Mouse (Mus musculus) MEL (cell line): ENCODE measurements around the gene Spopl. TPM values are rescaled to one million over a fixed set of nuclear protein-coding genes. Genes with fewer than 3 reads are reported as not detected.

Experiments
- DNase-seq: peaks from one replicate; pipeline ENCODE4 v3.0.0; 2011; ENCODE audit warnings: low read depth, low spot score
- H3K27ac ChIP-seq: 2 replicates; pipeline ENCODE4 v1.5.1; 2012; ENCODE audit warnings: low read depth, mild to moderate bottlenecking, control low read depth, low read length, moderate library complexity; ENCODE audit not compliant: control insufficient read depth
- H3K27me3 ChIP-seq, 2 experiments: fragments of 150-350 bp in 1 of 2; sonication (generic) in 1 of 2; 2 replicates each; pipeline ENCODE4 v1.6.1; 2012; ENCODE audit warnings: low read length in 2 of 2, mild to moderate bottlenecking in 2 of 2, improper control_type of control experiment in 1 of 2, moderate library complexity in 1 of 2; ENCODE audit not compliant: insufficient read depth in 2 of 2, control insufficient read depth in 1 of 2
- H3K36me3 ChIP-seq, 2 experiments: 2 replicates each; pipeline ENCODE4 v1.6.1; 2012 to 2014; ENCODE audit warnings: low read length in 2 of 2, improper control_type of control experiment in 1 of 2, inconsistent platforms in 1 of 2, mild to moderate bottlenecking in 1 of 2; ENCODE audit not compliant: insufficient read depth in 2 of 2, control insufficient read depth in 1 of 2
- H3K4me1 ChIP-seq, 2 experiments: fragments of 150-350 bp in 1 of 2; sonication (generic) in 1 of 2; 2 replicates each; pipeline ENCODE4 v1.6.1; 2012; ENCODE audit warnings: low read length in 2 of 2, improper control_type of control experiment in 1 of 2, mild to moderate bottlenecking in 1 of 2; ENCODE audit not compliant: insufficient read depth in 2 of 2, control insufficient read depth in 1 of 2
- H3K4me3 ChIP-seq, 2 experiments: fragments of 150-350 bp in 1 of 2; sonication (generic) in 1 of 2; 2 replicates each; pipeline ENCODE4 v1.5.1; 2012; ENCODE audit warnings: low read depth in 2 of 2, low read length in 2 of 2, mild to moderate bottlenecking in 2 of 2, moderate library complexity in 2 of 2, control low read depth in 1 of 2, improper control_type of control experiment in 1 of 2; ENCODE audit not compliant: control insufficient read depth in 1 of 2, insufficient read depth in 1 of 2
- H3K79me2 ChIP-seq: 2 replicates; pipeline ENCODE4 v1.6.1; 2012; ENCODE audit warnings: mild to moderate bottlenecking, low read length, moderate library complexity; ENCODE audit not compliant: control insufficient read depth, poor library complexity, insufficient read depth
- H3K9ac ChIP-seq: 2 replicates; pipeline ENCODE4 v1.6.1; 2012; ENCODE audit warnings: low read depth, mild to moderate bottlenecking, control low read depth, low read length, moderate library complexity; ENCODE audit not compliant: control insufficient read depth, poor library complexity, severe bottlenecking
- H3K9me3 ChIP-seq: fragments of 150-350 bp; sonication (generic); replicated peaks from 2 replicates; pipeline ENCODE4 v1.6.1; 2012; ENCODE audit warnings: mild to moderate bottlenecking, low read length, improper control_type of control experiment, moderate library complexity; ENCODE audit not compliant: insufficient read depth
- CHD2 ChIP-seq: IDR thresholded peaks from 2 replicates; pipeline ENCODE4 v1.6.1; 2011; ENCODE audit warnings: low read length, improper control_type of control experiment
- ELF1 ChIP-seq: IDR thresholded peaks from 2 replicates; pipeline ENCODE4 v1.6.1; 2014; ENCODE audit warnings: low read depth, mild to moderate bottlenecking, inconsistent platforms, low read length, improper control_type of control experiment, moderate library complexity
- EP300 ChIP-seq, 2 experiments: IDR thresholded peaks; 2 replicates each; pipeline ENCODE4 v1.6.1; 2011; ENCODE audit warnings: improper control_type of control experiment in 2 of 2, low read length in 2 of 2, low read depth in 1 of 2, mild to moderate bottlenecking in 1 of 2
- HCFC1 ChIP-seq: IDR thresholded peaks from 2 replicates; pipeline ENCODE4 v1.6.1; 2012; ENCODE audit warnings: low read depth, mild to moderate bottlenecking, inconsistent platforms, low read length, improper control_type of control experiment, moderate library complexity
- MXI1 ChIP-seq: IDR thresholded peaks from 2 replicates; pipeline ENCODE4 v1.6.1; 2011; ENCODE audit warnings: mild to moderate bottlenecking, low read depth, low read length, improper control_type of control experiment
- MYB ChIP-seq: IDR thresholded peaks from 2 replicates; pipeline ENCODE4 v1.6.1; 2011; ENCODE audit warnings: mild to moderate bottlenecking, low read depth, low read length, improper control_type of control experiment
- NELFE ChIP-seq: IDR thresholded peaks from 2 replicates; pipeline ENCODE4 v1.6.1; 2011; ENCODE audit warnings: low read depth, low read length, improper control_type of control experiment
- NRF1 ChIP-seq: IDR thresholded peaks from 2 replicates; pipeline ENCODE4 v1.6.1; 2014; ENCODE audit warnings: low read depth, mild to moderate bottlenecking, inconsistent platforms, low read length, improper control_type of control experiment, moderate library complexity; ENCODE audit not compliant: poor library complexity, insufficient read depth, severe bottlenecking
- POLR2A ChIP-seq, 2 experiments: IDR thresholded peaks; 2 replicates each; pipeline ENCODE4 v1.6.1; 2011 to 2012; ENCODE audit warnings: low read length in 2 of 2, mild to moderate bottlenecking in 2 of 2, control low read depth in 1 of 2, improper control_type of control experiment in 1 of 2, low read depth in 1 of 2, moderate library complexity in 1 of 2; ENCODE audit not compliant: control insufficient read depth in 1 of 2, insufficient read depth in 1 of 2, poor library complexity in 1 of 2
- RAD21 ChIP-seq: IDR thresholded peaks from 2 replicates; pipeline ENCODE4 v1.6.1; 2011; ENCODE audit warnings: mild to moderate bottlenecking, low read depth, low read length, improper control_type of control experiment
- SIN3A ChIP-seq: IDR thresholded peaks from 2 replicates; pipeline ENCODE4 v1.6.1; 2012; ENCODE audit warnings: low read length, improper control_type of control experiment, inconsistent platforms
- TBP ChIP-seq: IDR thresholded peaks from 2 replicates; pipeline ENCODE4 v1.8.0; 2011; ENCODE audit warnings: low read depth, low read length, improper control_type of control experiment
- TCF12 ChIP-seq: IDR thresholded peaks from 2 replicates; pipeline ENCODE4 v1.6.1; 2014; ENCODE audit warnings: low read depth, mild to moderate bottlenecking, inconsistent platforms, low read length, improper control_type of control experiment, moderate library complexity
- UBTF ChIP-seq: IDR thresholded peaks from 2 replicates; pipeline ENCODE4 v1.6.1; 2012; ENCODE audit warnings: low read depth, mild to moderate bottlenecking, inconsistent platforms, low read length, improper control_type of control experiment, moderate library complexity, borderline replicate concordance; ENCODE audit not compliant: insufficient read depth
- polyA plus RNA-seq, 2 experiments: library from polyadenylated mRNA; stranded (reverse) in 1 of 2; unstranded in 1 of 2; fragments of >175 nt in 1 of 2; fragments of >200 nt in 1 of 2; gene quantifications; 2 replicates each; pipeline versions ENCODE4 v1.2.1 to v1.2.4; 2012; ENCODE audit warnings: low replicate concordance in 2 of 2, low read depth in 1 of 2; ENCODE audit not compliant: insufficient read length in 2 of 2, insufficient read depth in 1 of 2, missing spikeins in 1 of 2
- total RNA-seq: library from RNA; depleted of rRNA; stranded (reverse); fragments of 300-350 nt; gene quantifications from 2 replicates; pipeline ENCODE4 v1.2.3, GENCODE M21; 2012; rRNA removed

Spopl gene
- 13.7 and 15.6 TPM in 2 replicates for total RNA-seq
- polyA plus RNA-seq, result 1 to 10 TPM in 1 of 2 experiments, not detected in 1; 9.8 TPM

GRCm38 (mm10) chr2:23571302-23572156, at the start of gene Spopl:
Gene Spopl, minus strand, starts transcription at chr2:23572106.
- H3K4me3 ChIP-seq, result peak within 1 kb of the TSS; percentile 92 to 97
- H3K36me3 ChIP-seq, result peaks cover 0 to 20% of the 10 kb centered on the region in 2 experiments; a peak in 2 of 4 replicates
- peak; percentile 90 for DNase-seq
- peaks cover 20% of the 10 kb centered on the region for H3K79me2 ChIP-seq
- H3K9ac ChIP-seq, result peak within 1 kb of the TSS; percentile 70
- peaks cover 5 to 8% of the 10 kb centered on the region in 2 experiments for H3K4me1 ChIP-seq
- H3K27ac ChIP-seq, result peak within 1 kb of the TSS; percentile 84
- H3K9me3 ChIP-seq, result no peaks in the 10 kb centered on the region
- no peaks in the 10 kb centered on the region; a peak in 1 of 4 replicates for H3K27me3 ChIP-seq
- TF ChIP-seq ELF1 (peak; percentile 90), HCFC1 (peak; percentile 83), NELFE (peak; percentile 77), MXI1 (peak; percentile 57), TCF12 (peak; percentile 19; the same call in 1 of the 2 replicates), MYB (no peak), CHD2 (no peak), UBTF (no peak), TBP (0 out of 2 replicates have a peak, but pooled peaks have one; percentile 34), EP300 (IDR thresholded peaks at IDR 0.05; ENCODE audit: low read depth in 1 of 2, low read length in 2 of 2) (peak; percentile 27 to 33; a peak in 2 of 4 replicates), RAD21 (no peak), SIN3A (peak; percentile 49), POLR2A (IDR thresholded peaks at IDR 0.05; ENCODE audit: control insufficient read depth in 1 of 2, insufficient read depth in 1 of 2, low read depth in 1 of 2, low read length in 2 of 2, poor library complexity in 1 of 2) (peak; percentile 79 to 81), NRF1 (peak; percentile 76)

DNA sequence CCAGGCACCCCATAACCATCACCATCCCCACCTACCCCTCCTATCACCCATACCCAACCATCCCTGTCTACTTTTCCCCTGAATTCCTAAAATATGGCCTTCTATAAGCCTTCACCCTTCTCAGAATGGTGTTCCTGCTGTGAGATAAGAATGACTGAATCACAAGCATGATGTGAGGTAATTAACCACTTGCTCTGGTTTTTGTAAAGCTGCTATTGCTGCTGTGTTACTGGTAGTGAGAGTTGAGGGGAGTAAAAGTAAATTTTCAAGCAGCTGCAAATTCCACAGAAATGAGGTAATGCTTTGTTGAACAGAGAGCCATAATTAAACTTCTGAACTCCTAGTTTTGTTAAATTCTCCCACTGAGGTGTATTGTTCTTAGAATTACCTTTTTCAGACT, 48.2 kb upstream of the Spopl start:
- H3K9ac ChIP-seq, result no peak overlapping the region
- H3K36me3 ChIP-seq, result no peaks in the 10 kb centered on the region
- TF ChIP-seq NRF1, result no peak
- DNase-seq, result no peak
- no peaks in the 10 kb centered on the region for H3K9me3 ChIP-seq
- H3K4me1 ChIP-seq, result no peaks in the 10 kb centered on the region
- H3K27ac ChIP-seq, result no peak overlapping the region
- H3K27me3 ChIP-seq, result no peaks in the 10 kb centered on the region
- H3K4me3 ChIP-seq, result no peak overlapping the region
- H3K79me2 ChIP-seq, result no peaks in the 10 kb centered on the region
